Mouse (Mus musculus): ENCODE results near the gene Rnase1.

- TF ChIP-seq CTCF (IDR thresholded peaks at IDR 0.05; ENCODE audit: low read depth) (no peak), EP300 (IDR thresholded peaks at IDR 0.05; ENCODE audit: low read depth) (no peak)
These were observed 1.4 kb upstream of the Rnase1 start for GRCm38 (mm10) chr14:51148006-51148405.

Data from liver, postnatal 0 days (tissue).